Mouse (Mus musculus) myocyte (in vitro differentiated cells): ENCODE data around the gene Lrmda. TPM values are rescaled to one million over a fixed set of nuclear protein-coding genes. Genes with fewer than 3 reads are reported as not detected.

ENCODE experiments used
- H3K27me3 ChIP-seq: one replicate; pipeline ENCODE4 v1.6.1; 2011; ENCODE audit not compliant: control insufficient read depth, insufficient read depth, insufficient read length
- H3K36me3 ChIP-seq: one replicate; pipeline ENCODE4 v1.6.1; 2011; ENCODE audit not compliant: control insufficient read depth, insufficient read depth
- H3K4me2 ChIP-seq: one replicate; pipeline ENCODE4 v1.6.1; 2011; ENCODE audit warnings: low read depth, control low read depth
- H3K4me3 ChIP-seq: one replicate; pipeline ENCODE4 v1.5.1; 2011; ENCODE audit warnings: mild to moderate bottlenecking, control low read depth, moderate library complexity
- H3K79me2 ChIP-seq: one replicate; pipeline ENCODE4 v1.6.1; 2011; ENCODE audit not compliant: control insufficient read depth, insufficient read depth
- H3ac ChIP-seq: one replicate; pipeline ENCODE4 v1.6.1; 2011; ENCODE audit not compliant: control insufficient read depth, insufficient read length
- CEBPB ChIP-seq: IDR thresholded peaks from 2 replicates; pipeline ENCODE4 v1.6.1; 2011; ENCODE audit warnings: mild to moderate bottlenecking, moderate library complexity; ENCODE audit not compliant: poor library complexity, insufficient read depth, severe bottlenecking
- E2F4 ChIP-seq: IDR thresholded peaks from one replicate; pipeline ENCODE4 v1.6.1; 2011; ENCODE audit warnings: mild to moderate bottlenecking, control low read depth, moderate library complexity; ENCODE audit not compliant: insufficient read depth
- MAX ChIP-seq: IDR thresholded peaks from one replicate; pipeline ENCODE4 v1.6.1; 2011; ENCODE audit warnings: low read depth, mild to moderate bottlenecking, control low read depth
- MYOD1 ChIP-seq, 3 experiments: IDR thresholded peaks; one replicate each; pipeline ENCODE4 v1.6.1; 2011; ENCODE audit warnings: control low read depth in 2 of 3, low read depth in 2 of 3, mild to moderate bottlenecking in 2 of 3, moderate library complexity in 1 of 3; ENCODE audit not compliant: insufficient read length in 2 of 3, control insufficient read depth in 1 of 3
- MYOG ChIP-seq, 3 experiments: IDR thresholded peaks; one replicate each; pipeline ENCODE4 v1.6.1; 2011; ENCODE audit warnings: control low read depth in 2 of 3, low read depth in 2 of 3, mild to moderate bottlenecking in 2 of 3; ENCODE audit not compliant: insufficient read length in 2 of 3, control insufficient read depth in 1 of 3, insufficient read depth in 1 of 3
- POLR2A ChIP-seq: IDR thresholded peaks from one replicate; pipeline ENCODE4 v1.6.1; 2011; ENCODE audit warnings: low read depth, mild to moderate bottlenecking, control low read depth, moderate library complexity; ENCODE audit not compliant: insufficient read length
- POLR2AphosphoS2 ChIP-seq: IDR thresholded peaks from one replicate; pipeline ENCODE4 v1.6.1; 2011; ENCODE audit warnings: low read depth, control low read depth; ENCODE audit not compliant: insufficient read length
- REST ChIP-seq: IDR thresholded peaks from one replicate; pipeline ENCODE4 v1.6.1; 2011; ENCODE audit warnings: mild to moderate bottlenecking, control low read depth, moderate library complexity; ENCODE audit not compliant: insufficient read depth, insufficient read length
- SRF ChIP-seq: IDR thresholded peaks from one replicate; pipeline ENCODE4 v1.6.1; 2011; ENCODE audit warnings: low read depth; ENCODE audit not compliant: control insufficient read depth, insufficient read length
- TCF12 ChIP-seq: IDR thresholded peaks from one replicate; pipeline ENCODE4 v1.6.1; 2011; ENCODE audit warnings: mild to moderate bottlenecking, control low read depth; ENCODE audit not compliant: poor library complexity, insufficient read depth, severe bottlenecking
- TCF3 ChIP-seq: IDR thresholded peaks from one replicate; pipeline ENCODE4 v1.6.1; 2011; ENCODE audit warnings: low read depth, control low read depth; ENCODE audit not compliant: insufficient read length
- USF1 ChIP-seq: IDR thresholded peaks from one replicate; pipeline ENCODE4 v1.6.1; 2011; ENCODE audit warnings: low read depth, mild to moderate bottlenecking, control low read depth, moderate library complexity
- polyA plus RNA-seq: library from polyadenylated mRNA; unstranded; fragments of >200 nt; fragmentation: generic; extraction: Trizol; gene quantifications from one replicate; pipeline ENCODE4 v1.2.1, GENCODE M21; 2012; ENCODE audit warnings: missing spikeins

Lrmda gene
- polyA plus RNA-seq, 1 experiment: 1.9 TPM

GRCm38 (mm10) chr14:22155034-22155433 lies 135.5 kb downstream of the Lrmda start:
- H3K79me2 ChIP-seq: no peaks in the 10 kb centered on the region
- no peak overlapping the region for H3ac ChIP-seq
- H3K4me3 ChIP-seq: no peak overlapping the region
- TF ChIP-seq POLR2A (no peak), TCF12 (no peak), MAX (no peak), POLR2AphosphoS2 (no peak), SRF (no peak)
- H3K36me3 ChIP-seq: no peaks in the 10 kb centered on the region
- no peak overlapping the region for H3K4me2 ChIP-seq
- peaks cover 7% of the 10 kb centered on the region for H3K27me3 ChIP-seq

DNA sequence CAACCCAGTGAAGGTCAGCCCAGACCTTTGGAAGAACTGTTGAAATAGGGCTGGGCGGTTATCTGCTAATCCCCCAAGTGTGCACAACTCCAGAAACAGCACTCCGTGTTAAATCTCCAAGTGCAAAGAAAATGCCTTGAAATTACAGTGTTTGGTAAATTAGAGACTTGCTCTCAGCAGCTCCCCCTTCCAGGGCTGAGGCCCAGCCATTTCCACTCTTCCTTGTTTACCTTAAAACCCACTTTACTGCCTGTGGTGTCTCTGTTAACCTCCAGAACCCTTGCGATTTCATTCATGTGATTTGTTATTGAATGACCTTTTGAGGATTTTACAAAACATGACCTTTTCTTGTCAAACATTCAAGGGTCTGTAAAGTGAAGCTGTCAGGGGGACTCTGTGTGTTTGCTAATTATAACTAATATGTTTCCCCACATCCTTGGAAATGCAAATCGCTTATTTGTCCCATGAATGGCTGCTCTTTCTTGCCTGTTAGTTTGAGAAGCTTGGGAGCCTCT lies 136.1 kb downstream of the Lrmda start:
- peaks cover 7% of the 10 kb centered on the region for H3K27me3 ChIP-seq
- TF ChIP-seq REST (no peak), MYOD1 (IDR thresholded peaks at IDR 0.05; ENCODE audit: control insufficient read depth in 1 of 3, insufficient read length in 2 of 3, low read depth in 2 of 3) (no peak), MAX (no peak), POLR2AphosphoS2 (no peak), TCF12 (no peak), USF1 (no peak), E2F4 (no peak), POLR2A (no peak), TCF3 (no peak), SRF (no peak)

GRCm38 (mm10) chr14:22156991-22157390 lies 137.5 kb downstream of the Lrmda start:
- H3K4me3 ChIP-seq: no peak overlapping the region
- no peaks in the 10 kb centered on the region for H3K36me3 ChIP-seq
- peaks cover 7% of the 10 kb centered on the region for H3K27me3 ChIP-seq
- H3K79me2 ChIP-seq: no peaks in the 10 kb centered on the region
- no peak overlapping the region for H3ac ChIP-seq
- H3K4me2 ChIP-seq: no peak overlapping the region
- no peak for TF ChIP-seq POLR2A
- no peak for TF ChIP-seq SRF
- TF ChIP-seq REST: no peak
- TF ChIP-seq MYOG (IDR thresholded peaks at IDR 0.05; ENCODE audit: control insufficient read depth in 1 of 3, insufficient read depth in 1 of 3, insufficient read length in 2 of 3, low read depth in 2 of 3): no peak
- TF ChIP-seq MYOD1 (IDR thresholded peaks at IDR 0.05; ENCODE audit: control insufficient read depth in 1 of 3, insufficient read length in 2 of 3, low read depth in 2 of 3): no peak
- TF ChIP-seq USF1: no peak
- TF ChIP-seq TCF12: no peak
- no peak for TF ChIP-seq TCF3
- no peak for TF ChIP-seq POLR2AphosphoS2
- no peak for TF ChIP-seq MAX
- TF ChIP-seq E2F4: no peak
- no peak for TF ChIP-seq CEBPB

More for the DNA sequence above, 136.1 kb downstream of the Lrmda start:
- Histone ChIP-seq H3K4me2 (no peak overlapping the region), H3K79me2 (no peaks in the 10 kb centered on the region), H3K36me3 (no peaks in the 10 kb centered on the region), H3K4me3 (no peak overlapping the region), H3ac (no peak overlapping the region)

DNA sequence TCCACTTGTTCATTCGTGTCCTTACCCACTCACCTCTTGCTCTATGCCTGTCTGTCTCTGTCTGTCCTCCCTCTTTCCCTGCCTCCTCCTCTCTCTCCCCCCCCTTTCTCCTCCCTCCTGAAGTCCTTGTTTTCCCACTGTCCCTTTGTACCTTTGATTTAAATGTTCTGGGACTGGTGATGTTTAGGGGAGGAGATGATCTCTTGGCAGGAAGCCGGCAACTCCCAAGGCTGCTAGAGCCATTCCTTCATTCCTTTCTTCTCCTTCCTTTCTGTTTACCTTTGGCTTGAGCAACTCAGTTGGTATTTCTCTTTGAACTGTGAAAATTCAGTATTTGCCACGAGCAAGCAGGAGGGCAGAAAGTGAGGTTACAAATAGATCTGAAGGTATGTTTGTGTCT lies 141.9 kb downstream of the Lrmda start:
- no peak overlapping the region for H3ac ChIP-seq
- no peaks in the 10 kb centered on the region for H3K36me3 ChIP-seq
- no peaks in the 10 kb centered on the region for H3K79me2 ChIP-seq
- no peak overlapping the region for H3K4me2 ChIP-seq
- no peak for TF ChIP-seq MAX
- peaks cover 5% of the 10 kb centered on the region for H3K27me3 ChIP-seq
- H3K4me3 ChIP-seq: no peak overlapping the region

- H3K4me2 ChIP-seq: no peak overlapping the region
- H3ac ChIP-seq: no peak overlapping the region
- H3K4me3 ChIP-seq: no peak overlapping the region
- H3K79me2 ChIP-seq: no peaks in the 10 kb centered on the region
- H3K27me3 ChIP-seq: peaks cover 33% of the 10 kb centered on the region
- no peaks in the 10 kb centered on the region for H3K36me3 ChIP-seq
- TF ChIP-seq POLR2AphosphoS2 (no peak), REST (no peak), CEBPB (no peak), TCF3 (no peak), USF1 (no peak), SRF (no peak), MYOD1 (IDR thresholded peaks at IDR 0.05; ENCODE audit: control insufficient read depth in 1 of 3, insufficient read length in 2 of 3, low read depth in 2 of 3) (no peak), POLR2A (no peak), MAX (no peak), MYOG (IDR thresholded peaks at IDR 0.05; ENCODE audit: control insufficient read depth in 1 of 3, insufficient read depth in 1 of 3, insufficient read length in 2 of 3, low read depth in 2 of 3) (no peak), TCF12 (no peak), E2F4 (no peak)
Observed at GRCm38 (mm10) chr14:22167285-22167684, 147.8 kb downstream of the Lrmda start.
